Mouse (Mus musculus): ENCODE measurements around the gene Mecom.

GRCm38 (mm10) chr3:30349279-30349678 lies 198.5 kb downstream of the Mecom start:
- TF ChIP-seq GATA1 (IDR thresholded peaks at IDR 0.05; ENCODE audit: borderline replicate concordance, low read length): no peak
- no peak for TF ChIP-seq FLI1 (IDR thresholded peaks at IDR 0.05; ENCODE audit: low read length)
